Mouse (Mus musculus) mouse trophoblast stem cell (cell line): Measurements from ENCODE around the gene Bpnt1.
"Not testable (repeated sequence)": the region's sequence is repeated elsewhere in the genome, so short reads cannot be mapped to it uniquely, and the experiment has no call there.

Source experiments
- in situ Hi-C, 2 experiments: fragments of 300-500 bp; cut with MseI, MboI; formaldehyde crosslinking; loops; 2 replicates in 1 of 2; 3 replicates in 1 of 2; pipeline ENCODE4 v1.15.1; 2025

Bpnt1 gene

GRCm38 (mm10) chr1:185331983-185332430 is at the start of gene Bpnt1:
TSS of gene Bpnt1 (plus strand) at chr1:185332149.
- in situ Hi-C loops, result no loop called here

GRCm38 (mm10) chr1:185282846-185283245 is 49.1 kb upstream of the Bpnt1 start:
- in situ Hi-C loops, result no loop called here

GRCm38 (mm10) chr1:185283247-185283646 is 48.7 kb upstream of the Bpnt1 start:
- in situ Hi-C loops, result no loop called here

GRCm38 (mm10) chr1:185284740-185285139 is 47.2 kb upstream of the Bpnt1 start:
- in situ Hi-C loops, result no loop called here

GRCm38 (mm10) chr1:185285171-185285570 is 46.8 kb upstream of the Bpnt1 start:
- in situ Hi-C loops, result no loop called here

GRCm38 (mm10) chr1:185287066-185287465 is 44.9 kb upstream of the Bpnt1 start:
- in situ Hi-C loops, result no loop called here

- in situ Hi-C loops, result no loop called here
These were observed 42.7 kb upstream of the Bpnt1 start for GRCm38 (mm10) chr1:185289231-185289630.

GRCm38 (mm10) chr1:185291336-185291735 is 40.6 kb upstream of the Bpnt1 start:
- in situ Hi-C loops, result no loop called here

- in situ Hi-C loops, result no loop called here
These were observed 39.1 kb upstream of the Bpnt1 start for GRCm38 (mm10) chr1:185292646-185293360.

- in situ Hi-C loops, result no loop called here
These were observed 35.1 kb upstream of the Bpnt1 start for GRCm38 (mm10) chr1:185296850-185297249.

- in situ Hi-C loops, result no loop called here
These were observed 33.5 kb upstream of the Bpnt1 start for GRCm38 (mm10) chr1:185298496-185298895.

- in situ Hi-C loops, result no loop called here
These were observed 29.1 kb upstream of the Bpnt1 start for GRCm38 (mm10) chr1:185302816-185303215.

GRCm38 (mm10) chr1:185306836-185307235 is 25.1 kb upstream of the Bpnt1 start:
- in situ Hi-C loops, result no loop called here

GRCm38 (mm10) chr1:185307645-185308044 is 24.3 kb upstream of the Bpnt1 start:
- in situ Hi-C loops, result no loop called here

- in situ Hi-C loops, result no loop called here
These were observed 23.6 kb upstream of the Bpnt1 start for GRCm38 (mm10) chr1:185308334-185308733.

- in situ Hi-C loops, result no loop called here
These were observed 23.0 kb upstream of the Bpnt1 start for GRCm38 (mm10) chr1:185308908-185309307.

- in situ Hi-C loops, result no loop called here
These were observed 20.0 kb upstream of the Bpnt1 start for GRCm38 (mm10) chr1:185311949-185312348.

- in situ Hi-C loops, result no loop called here
These were observed 17.4 kb upstream of the Bpnt1 start for GRCm38 (mm10) chr1:185314546-185314945.

GRCm38 (mm10) chr1:185315846-185316568 is 15.9 kb upstream of the Bpnt1 start:
- in situ Hi-C loops, result no loop called here

- in situ Hi-C loops, result not testable (repeated sequence)
These were observed 4.1 kb upstream of the Bpnt1 start for GRCm38 (mm10) chr1:185327754-185328345.

GRCm38 (mm10) chr1:185328721-185329610 is 3.0 kb upstream of the Bpnt1 start, which contains the start of gene Iars2:
TSS of gene Iars2 (minus strand) at chr1:185329396.
- in situ Hi-C loops, result no loop called here

GRCm38 (mm10) chr1:185329851-185330250 is 2.1 kb upstream of the Bpnt1 start:
- in situ Hi-C loops, result no loop called here
